Mouse (Mus musculus) stomach, embryonic 14.5 days (tissue): Measurements from ENCODE around the gene Spink4. TPM values are rescaled to one million over a fixed set of nuclear protein-coding genes. Genes with fewer than 3 reads are reported as not detected.
A peak's percentile ranks its signal among the peaks of the same experiment; 100 is the strongest.

Source experiments
- ATAC-seq: fragments of 200-750 bp; cut with Nextera tagmentation; 2 replicates; pipeline ENCODE4 v1.8.0; 2017; ENCODE audit warnings: low read depth, moderate TSS enrichment; ENCODE audit not compliant: insufficient number of reproducible peaks, insufficient read depth, low FRiP score
- H3K27ac ChIP-seq: fragments of 300-500 bp; sonication (generic); 2 replicates; pipeline ENCODE4 v1.5.1; 2014; ENCODE audit warnings: mild to moderate bottlenecking, low read length, moderate library complexity, mixed read lengths
- H3K27me3 ChIP-seq: fragments of 300-500 bp; sonication (generic); 2 replicates; pipeline ENCODE4 v1.6.1; 2014; ENCODE audit warnings: low read length, control low read depth, mixed read lengths; ENCODE audit not compliant: control insufficient read depth, insufficient read depth
- H3K36me3 ChIP-seq: fragments of 300-500 bp; sonication (generic); 2 replicates; pipeline ENCODE4 v1.6.1; 2014; ENCODE audit warnings: mild to moderate bottlenecking, control low read depth, low read length, moderate library complexity, mixed read lengths; ENCODE audit not compliant: control insufficient read depth, insufficient read depth
- H3K4me1 ChIP-seq: fragments of 300-500 bp; sonication (generic); 2 replicates; pipeline ENCODE4 v1.6.1; 2014; ENCODE audit warnings: low read length, control low read depth, mixed read lengths; ENCODE audit not compliant: control insufficient read depth, insufficient read depth
- H3K4me2 ChIP-seq: fragments of 300-500 bp; sonication (generic); replicated peaks from 2 replicates; pipeline ENCODE4 v1.6.1; 2014; ENCODE audit warnings: low read depth, low read length, control low read depth
- H3K4me3 ChIP-seq: fragments of 300-500 bp; sonication (generic); 2 replicates; pipeline ENCODE4 v1.5.1; 2014; ENCODE audit warnings: low read depth, low read length, control low read depth
- H3K9ac ChIP-seq: fragments of 300-500 bp; sonication (generic); replicated peaks from 2 replicates; pipeline ENCODE4 v1.6.1; 2014; ENCODE audit warnings: low read depth, mild to moderate bottlenecking, control low read depth, low read length, moderate library complexity, mixed read lengths
- H3K9me3 ChIP-seq: fragments of 300-500 bp; sonication (generic); 2 replicates; pipeline ENCODE4 v1.6.1; 2016; ENCODE audit warnings: low read depth, low read length, control low read depth; ENCODE audit not compliant: control insufficient read depth
- WGBS: fragments of 180-500 bp; shearing (Covaris S2); extraction: QIAGEN DNeasy Blood & Tissue Kit; methylation state at CpG from one replicate; pipeline ENCODE4 v1.1.7; 2014; 5-methylcytosine and 5-hydroxymethylcytosine counted together
- polyA plus RNA-seq: library from polyadenylated mRNA; unstranded; fragments of >200 nt; fragmentation: Nextera tagmentation; extraction: Ambion mirVana; gene quantifications from 2 replicates; pipeline ENCODE4 v1.2.1, GENCODE M21; 2014

Gene Spink4
- polyA plus RNA-seq, 1 experiment from 2014 or later = not detected

GRCm38 (mm10) chr4:40877528-40877927 is 42.3 kb upstream of the Spink4 start:
- peaks cover 41% of the 10 kb centered on the region; the same call in 1 of the 2 replicates for H3K4me1 ChIP-seq
- H3K27me3 ChIP-seq = no peaks in the 10 kb centered on the region
- 77% methylated on average over 5 of the region's 5 CpGs for WGBS
- no peak overlapping the region for H3K4me3 ChIP-seq
- H3K27ac ChIP-seq = peak overlapping the region; percentile 63; the same call in 1 of the 2 replicates
- no peaks in the 10 kb centered on the region for H3K36me3 ChIP-seq
- H3K4me2 ChIP-seq = no peak overlapping the region
- no peaks in the 10 kb centered on the region for H3K9me3 ChIP-seq
- H3K9ac ChIP-seq = no peak overlapping the region
- ATAC-seq = no peak

- Histone ChIP-seq H3K4me2 (no peak overlapping the region), H3K27ac (no peak overlapping the region), H3K9me3 (no peaks in the 10 kb centered on the region), H3K4me1 (no peaks in the 10 kb centered on the region), H3K27me3 (no peaks in the 10 kb centered on the region), H3K36me3 (no peaks in the 10 kb centered on the region), H3K4me3 (no peak overlapping the region), H3K9ac (no peak overlapping the region)
- WGBS = 78% methylated on average over 10 of the region's 10 CpGs
- ATAC-seq = no peak
Measured at GRCm38 (mm10) chr4:40883200-40883599, 36.7 kb upstream of the Spink4 start.

- H3K9me3 ChIP-seq = no peaks in the 10 kb centered on the region
- no peaks in the 10 kb centered on the region for H3K36me3 ChIP-seq
- ATAC-seq = no peak
- no peaks in the 10 kb centered on the region for H3K27me3 ChIP-seq
- no peak overlapping the region for H3K9ac ChIP-seq
- WGBS = 74% methylated on average over 12 of the region's 12 CpGs
- no peaks in the 10 kb centered on the region for H3K4me1 ChIP-seq
- no peak overlapping the region for H3K4me3 ChIP-seq
- no peak overlapping the region for H3K27ac ChIP-seq
- H3K4me2 ChIP-seq = no peak overlapping the region
Measured at GRCm38 (mm10) chr4:40884282-40885165, 35.3 kb upstream of the Spink4 start.

GRCm38 (mm10) chr4:40885166-40885525 is 34.7 kb upstream of the Spink4 start:
- H3K27ac ChIP-seq = no peak overlapping the region
- WGBS = 80% methylated on average over 2 of the region's 2 CpGs
- no peak for ATAC-seq

GRCm38 (mm10) chr4:40885883-40886282 is 34.0 kb upstream of the Spink4 start:
- Histone ChIP-seq H3K4me3 (no peak overlapping the region), H3K9me3 (no peaks in the 10 kb centered on the region), H3K4me1 (no peaks in the 10 kb centered on the region), H3K4me2 (no peak overlapping the region), H3K36me3 (no peaks in the 10 kb centered on the region), H3K27me3 (no peaks in the 10 kb centered on the region), H3K9ac (no peak overlapping the region), H3K27ac (no peak overlapping the region)
- no peak for ATAC-seq
- WGBS = 70% methylated on average over 4 of the region's 4 CpGs

More at GRCm38 (mm10) chr4:40885166-40885525, 34.7 kb upstream of the Spink4 start:
- Histone ChIP-seq H3K4me2 (no peak overlapping the region), H3K36me3 (no peaks in the 10 kb centered on the region), H3K9ac (no peak overlapping the region), H3K9me3 (no peaks in the 10 kb centered on the region), H3K4me3 (no peak overlapping the region), H3K27me3 (no peaks in the 10 kb centered on the region), H3K4me1 (no peaks in the 10 kb centered on the region)

GRCm38 (mm10) chr4:40888839-40889238 is 31.0 kb upstream of the Spink4 start:
- Histone ChIP-seq H3K9ac (no peak overlapping the region), H3K36me3 (no peaks in the 10 kb centered on the region), H3K9me3 (no peaks in the 10 kb centered on the region), H3K4me2 (no peak overlapping the region), H3K27me3 (no peaks in the 10 kb centered on the region), H3K4me1 (no peaks in the 10 kb centered on the region), H3K27ac (no peak overlapping the region), H3K4me3 (no peak overlapping the region)
- ATAC-seq = no peak
- 72% methylated on average over 11 of the region's 11 CpGs for WGBS

- Histone ChIP-seq H3K4me1 (no peaks in the 10 kb centered on the region), H3K36me3 (no peaks in the 10 kb centered on the region), H3K9me3 (no peaks in the 10 kb centered on the region), H3K9ac (no peak overlapping the region), H3K27me3 (no peaks in the 10 kb centered on the region), H3K27ac (no peak overlapping the region), H3K4me3 (no peak overlapping the region), H3K4me2 (no peak overlapping the region)
- 45% methylated on average over 3 of the region's 3 CpGs for WGBS
- ATAC-seq = no peak
Measured at GRCm38 (mm10) chr4:40889252-40889651, 30.6 kb upstream of the Spink4 start.

GRCm38 (mm10) chr4:40889983-40890382 is 29.9 kb upstream of the Spink4 start:
- Histone ChIP-seq H3K4me3 (no peak overlapping the region), H3K27me3 (no peaks in the 10 kb centered on the region), H3K27ac (no peak overlapping the region), H3K4me1 (no peaks in the 10 kb centered on the region), H3K9me3 (no peaks in the 10 kb centered on the region), H3K4me2 (no peak overlapping the region), H3K36me3 (no peaks in the 10 kb centered on the region), H3K9ac (no peak overlapping the region)
- WGBS = 83% methylated on average over 4 of the region's 4 CpGs
- no peak for ATAC-seq

GRCm38 (mm10) chr4:40891206-40891605 is 28.6 kb upstream of the Spink4 start:
- Histone ChIP-seq H3K4me2 (no peak overlapping the region), H3K36me3 (no peaks in the 10 kb centered on the region), H3K9ac (no peak overlapping the region), H3K27ac (no peak overlapping the region), H3K4me1 (no peaks in the 10 kb centered on the region), H3K4me3 (no peak overlapping the region), H3K27me3 (no peaks in the 10 kb centered on the region), H3K9me3 (no peaks in the 10 kb centered on the region)
- no peak for ATAC-seq
- WGBS = 71% methylated on average over 5 of the region's 5 CpGs
